Mouse (Mus musculus) ES-CJ7 (cell line): ENCODE data around the gene Olfr857.

Source experiments
- DNase-seq: peaks from one replicate; pipeline ENCODE4 v3.0.0; 2011; ENCODE audit warnings: low read depth, low spot score

The Olfr857 gene

DNA sequence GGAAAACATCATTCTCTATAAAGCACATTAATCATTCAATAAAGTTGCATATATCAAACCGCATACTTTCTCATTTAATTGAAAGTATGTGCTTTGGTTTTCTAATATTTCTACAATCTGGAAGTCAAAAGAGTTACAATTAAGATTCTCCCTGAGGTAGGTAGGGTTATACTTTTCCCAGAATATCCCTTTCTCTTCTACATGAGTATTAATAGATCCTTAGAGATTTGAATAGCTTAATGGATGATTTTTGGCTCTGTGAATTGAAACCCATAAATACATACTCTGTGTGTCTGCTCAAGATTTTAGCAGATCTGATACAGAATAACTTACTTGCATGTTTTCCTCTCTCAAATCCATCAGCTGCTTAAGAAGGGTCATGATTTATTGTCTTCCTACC lies at the start of gene Olfr857:
Olfr857 (plus strand) TSS at position 301 of the 400 bp plus-strand sequence.
- DNase-seq: no peak

DNA sequence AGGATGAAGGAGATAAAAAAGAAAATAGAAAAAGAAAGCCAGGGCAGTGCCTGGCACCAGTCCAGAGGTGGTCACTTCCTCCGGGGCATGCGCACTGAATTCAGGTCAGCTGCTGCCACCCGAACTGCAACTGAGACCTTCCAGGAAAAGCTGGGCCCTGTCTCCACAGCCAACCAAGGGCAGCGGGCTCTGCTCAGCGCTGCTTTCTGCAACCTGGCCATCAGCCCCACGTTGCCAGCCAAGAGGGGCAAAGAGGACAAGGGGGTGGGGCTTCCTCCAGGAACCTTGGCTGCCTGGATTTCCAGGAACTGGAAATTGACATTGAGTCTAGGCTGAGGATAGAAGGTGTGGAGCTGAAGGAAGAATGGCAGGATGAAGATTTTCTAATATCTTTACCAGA lies 19.0 kb upstream of the Olfr857 start:
- no peak for DNase-seq

- DNase-seq: no peak
Observed at GRCm38 (mm10) chr9:19691426-19691825, 17.8 kb upstream of the Olfr857 start.

DNA sequence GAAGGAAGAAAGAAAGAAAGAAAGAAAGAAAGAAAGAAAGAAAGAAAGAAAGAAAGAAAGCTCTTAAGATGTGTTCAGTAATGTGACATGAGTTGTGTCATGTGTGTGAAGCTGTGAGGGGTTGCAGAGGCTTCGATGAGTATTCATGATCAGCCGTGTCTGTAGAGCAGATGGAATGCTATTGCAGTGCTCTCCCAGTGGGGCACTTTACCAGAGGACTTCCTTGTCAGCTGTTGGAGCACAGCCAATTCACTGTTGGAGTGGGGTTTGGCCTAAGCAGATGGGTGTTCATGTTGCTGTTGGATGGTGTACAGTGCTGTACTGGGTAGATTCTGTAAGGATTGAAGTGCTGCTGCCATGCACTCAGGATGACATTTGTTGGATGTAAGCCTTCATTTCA lies 16.8 kb upstream of the Olfr857 start:
- peak; percentile 58 for DNase-seq

DNA sequence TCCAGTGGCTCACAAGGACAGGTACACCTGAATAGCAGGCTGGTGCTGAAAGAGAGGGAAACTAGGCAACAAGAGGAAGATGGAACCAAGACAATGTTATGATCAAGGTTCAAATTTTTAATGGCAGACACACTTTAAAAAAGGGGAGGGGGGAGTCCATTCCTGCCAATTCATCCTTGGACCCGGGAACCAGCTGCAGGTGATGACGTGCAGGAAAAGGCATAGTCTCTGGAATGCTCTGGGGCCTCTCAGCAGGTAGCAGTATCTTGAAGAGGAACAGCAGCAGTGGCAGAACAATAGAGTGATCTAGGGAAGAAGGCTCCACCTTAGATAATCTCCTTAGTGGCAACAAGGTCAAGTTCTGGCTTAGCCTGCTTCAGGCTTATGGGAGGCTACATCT lies 14.9 kb upstream of the Olfr857 start:
- peak; percentile 92 for DNase-seq

GRCm38 (mm10) chr9:19694898-19695379 lies 14.3 kb upstream of the Olfr857 start:
- DNase-seq: peak; percentile 94

GRCm38 (mm10) chr9:19704546-19704945 lies 4.7 kb upstream of the Olfr857 start:
- DNase-seq: peak; percentile 78
